Mouse (Mus musculus): Measurements from ENCODE around the gene Prodh2. TPM values are rescaled to one million over a fixed set of nuclear protein-coding genes. Genes with fewer than 3 reads are reported as not detected.

Gene Prodh2
- not detected in 2 replicates for polyA plus RNA-seq (2014; fragmentation: Nextera tagmentation; extraction: Ambion mirVana)

DNA sequence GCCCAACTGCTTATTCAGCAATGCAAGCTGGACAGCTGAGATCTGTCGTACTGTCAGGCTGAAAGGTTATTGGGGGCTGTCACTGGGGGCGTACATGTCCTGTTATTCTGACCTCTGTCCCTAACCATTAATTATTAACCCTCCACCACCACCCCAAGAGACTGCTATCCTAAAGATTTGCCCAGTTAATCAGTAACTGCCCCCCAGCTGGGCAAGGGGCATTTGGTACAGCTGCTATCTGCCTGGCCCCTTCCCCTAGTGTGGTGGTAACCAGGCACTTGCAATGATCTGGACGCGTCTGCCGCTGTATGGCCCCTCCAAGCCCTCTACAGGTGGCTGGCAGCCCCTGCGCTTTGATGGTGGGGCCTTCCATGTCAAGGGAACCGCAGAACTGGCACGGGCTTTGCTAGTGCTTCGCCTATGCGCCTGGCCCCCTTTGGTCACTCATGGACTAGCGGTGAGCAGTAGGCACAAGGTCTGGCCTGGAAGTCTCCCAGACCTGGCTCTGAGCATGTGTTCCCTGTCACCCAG lies at the start of gene Prodh2:
Gene Prodh2, plus strand, starts transcription at position 222 of the 531 bp plus-strand sequence.
- 62% methylated on average over 11 of the region's 11 CpGs for WGBS
- ATAC-seq (replicated peaks; ENCODE audit: insufficient number of reproducible peaks, low FRiP score, low TSS enrichment, low read depth): no peak
- H3K4me2 ChIP-seq (ENCODE audit: low read depth, low read length): no peak within 1 kb of the TSS

DNA sequence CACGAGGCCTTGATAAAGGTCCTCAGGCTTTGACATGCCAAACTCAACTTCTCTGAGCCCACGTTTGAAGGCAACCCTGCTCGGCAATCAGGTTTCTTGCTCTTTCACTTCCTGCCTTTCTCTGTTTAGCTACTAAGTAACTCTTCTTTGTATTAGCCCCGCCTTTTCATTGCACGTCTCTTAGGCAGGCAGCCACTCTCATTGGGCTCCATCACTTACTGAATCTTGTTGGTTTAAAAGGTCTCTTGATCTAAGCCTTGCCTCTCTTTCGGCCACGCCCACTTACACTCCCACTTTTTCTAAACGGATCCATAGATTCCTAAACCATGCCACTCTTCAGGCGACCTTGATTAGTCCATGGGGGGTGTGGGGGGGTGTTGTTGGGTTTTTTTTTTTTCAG lies 49.7 kb upstream of the Prodh2 start:
- H3K4me1 ChIP-seq (ENCODE audit: control insufficient read depth, insufficient read depth, low read length): peaks cover 4% of the 10 kb centered on the region
- DNase-seq (ENCODE audit: low spot score) (no peak), ATAC-seq (replicated peaks; ENCODE audit: insufficient number of reproducible peaks, low FRiP score, low TSS enrichment, low read depth) (no peak)
- H3K27me3 ChIP-seq (ENCODE audit: control insufficient read depth, insufficient read depth, low read length): peaks cover 17% of the 10 kb centered on the region; the same call in 1 of the 2 replicates
- 24% methylated on average over 9 of the region's 9 CpGs for WGBS
- H3K4me2 ChIP-seq (ENCODE audit: low read depth, low read length): peak overlapping the region; percentile 82
- H3K27ac ChIP-seq (replicated peaks; ENCODE audit: low read depth, low read length): no peak overlapping the region
- no peaks in the 10 kb centered on the region; the same call in 1 of the 2 replicates for H3K36me3 ChIP-seq (replicated peaks; ENCODE audit: control insufficient read depth, insufficient read depth, low read depth, low read length)
- no peaks in the 10 kb centered on the region for H3K9me3 ChIP-seq (replicated peaks; ENCODE audit: control insufficient read depth, low read length)
- no peak overlapping the region for H3K4me3 ChIP-seq (ENCODE audit: low read depth, low read length)
- no peak overlapping the region for H3K9ac ChIP-seq (replicated peaks; ENCODE audit: low read length)

More for the DNA sequence above, at the start of gene Prodh2:
- H3K36me3 ChIP-seq (replicated peaks; ENCODE audit: control insufficient read depth, insufficient read depth, low read depth, low read length): no peaks in the 10 kb centered on the region
- no peaks in the 10 kb centered on the region for H3K27me3 ChIP-seq (ENCODE audit: control insufficient read depth, insufficient read depth, low read length)
- H3K4me3 ChIP-seq (ENCODE audit: low read depth, low read length): no peak within 1 kb of the TSS
- no peaks in the 10 kb centered on the region for H3K4me1 ChIP-seq (ENCODE audit: control insufficient read depth, insufficient read depth, low read length)
- H3K27ac ChIP-seq (replicated peaks; ENCODE audit: low read depth, low read length): no peak within 1 kb of the TSS
- H3K9ac ChIP-seq (replicated peaks; ENCODE audit: low read length): no peak within 1 kb of the TSS
- no peaks in the 10 kb centered on the region for H3K9me3 ChIP-seq (replicated peaks; ENCODE audit: control insufficient read depth, low read length)
- DNase-seq (ENCODE audit: low spot score): no peak

DNA sequence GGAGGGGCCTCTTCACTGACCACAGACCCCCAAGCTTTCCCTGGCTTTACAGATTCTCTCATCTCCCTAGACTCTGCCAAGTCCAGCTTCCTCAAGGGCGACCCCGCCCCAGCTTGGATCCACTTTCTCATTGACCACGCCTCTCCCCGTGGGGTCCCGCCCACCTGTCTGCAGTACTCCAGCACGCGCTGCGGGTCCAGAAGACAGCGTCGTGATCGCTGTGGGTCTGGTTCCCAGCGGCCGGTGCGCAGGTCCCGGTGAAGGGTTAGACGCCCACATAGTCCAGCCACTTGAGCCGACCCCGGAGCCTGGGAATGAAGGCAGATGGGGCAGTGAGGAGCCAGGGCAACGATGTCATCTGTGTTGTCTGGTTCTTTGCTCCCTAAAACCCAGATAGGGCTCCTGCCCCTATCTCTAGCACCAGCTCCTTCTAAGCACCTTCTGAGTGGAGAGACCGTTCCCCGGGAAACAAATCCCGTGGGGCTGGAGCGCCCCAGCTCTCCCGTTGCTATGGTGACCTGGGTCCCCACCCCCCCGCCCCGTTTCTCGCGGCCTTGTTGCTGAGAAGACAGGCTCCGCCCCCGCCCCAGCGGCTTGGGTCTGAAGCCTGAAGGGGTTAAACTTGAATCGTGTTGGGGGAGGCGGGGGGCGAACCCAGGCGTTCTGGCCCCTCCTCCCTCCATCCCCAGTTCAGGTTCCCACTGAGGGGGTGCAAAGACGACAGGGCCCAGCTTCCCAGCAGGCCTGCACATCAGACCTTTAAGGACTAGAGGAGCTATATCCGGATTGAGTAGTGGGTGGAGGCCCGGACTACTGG lies 49.1 kb upstream of the Prodh2 start:
- WGBS: under 1% methylated on average over 38 of the region's 38 CpGs
- ATAC-seq (replicated peaks; ENCODE audit: insufficient number of reproducible peaks, low FRiP score, low TSS enrichment, low read depth): peak; percentile 53
- peaks cover 17% of the 10 kb centered on the region; the same call in 1 of the 2 replicates for H3K27me3 ChIP-seq (ENCODE audit: control insufficient read depth, insufficient read depth, low read length)

GRCm38 (mm10) chr7:30444971-30445751 lies 48.3 kb upstream of the Prodh2 start, which contains the start of gene Aplp1:
TSS of gene Aplp1 (minus strand) at chr7:30445535.
- H3K9me3 ChIP-seq (replicated peaks; ENCODE audit: control insufficient read depth, low read length): no peaks in the 10 kb centered on the region

More for the DNA sequence above, 49.1 kb upstream of the Prodh2 start:
- H3K9ac ChIP-seq (replicated peaks; ENCODE audit: low read length): peak overlapping the region; percentile 69
- peaks cover 4% of the 10 kb centered on the region for H3K4me1 ChIP-seq (ENCODE audit: control insufficient read depth, insufficient read depth, low read length)
- H3K36me3 ChIP-seq (replicated peaks; ENCODE audit: control insufficient read depth, insufficient read depth, low read depth, low read length): no peaks in the 10 kb centered on the region; the same call in 1 of the 2 replicates
- peak overlapping the region; percentile 41; the same call in 1 of the 2 replicates for H3K27ac ChIP-seq (replicated peaks; ENCODE audit: low read depth, low read length)
- peak; percentile 59 for DNase-seq (ENCODE audit: low spot score)
- H3K4me2 ChIP-seq (ENCODE audit: low read depth, low read length): peak overlapping the region; percentile 82
- peak overlapping the region; percentile 67 for H3K4me3 ChIP-seq (ENCODE audit: low read depth, low read length)
- H3K9me3 ChIP-seq (replicated peaks; ENCODE audit: control insufficient read depth, low read length): no peaks in the 10 kb centered on the region

DNA sequence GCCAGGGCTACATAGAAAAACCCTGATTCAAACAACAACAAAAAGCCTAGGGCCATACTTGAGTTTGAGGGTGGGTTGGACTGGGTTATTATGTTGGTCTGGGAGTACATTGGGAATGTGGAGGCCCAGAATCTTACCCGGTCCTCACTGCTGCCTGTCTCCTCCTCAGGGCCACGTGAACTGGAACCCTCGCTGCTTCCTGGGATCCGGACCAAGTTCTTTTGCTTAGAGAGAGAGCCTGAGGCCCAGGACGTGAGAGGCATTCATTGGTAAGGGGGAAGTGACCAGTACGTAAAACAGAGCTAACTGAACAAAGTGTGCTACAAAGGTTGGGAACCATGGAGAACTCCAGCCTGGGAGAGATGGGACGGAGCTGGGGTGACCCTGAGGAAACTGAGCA lies 43.2 kb upstream of the Prodh2 start:
- Histone ChIP-seq H3K27ac (replicated peaks; ENCODE audit: low read depth, low read length) (no peak overlapping the region), H3K4me3 (ENCODE audit: low read depth, low read length) (no peak overlapping the region), H3K9ac (replicated peaks; ENCODE audit: low read length) (no peak overlapping the region), H3K4me1 (ENCODE audit: control insufficient read depth, insufficient read depth, low read length) (no peaks in the 10 kb centered on the region), H3K36me3 (replicated peaks; ENCODE audit: control insufficient read depth, insufficient read depth, low read depth, low read length) (no peaks in the 10 kb centered on the region), H3K4me2 (ENCODE audit: low read depth, low read length) (no peak overlapping the region), H3K27me3 (ENCODE audit: control insufficient read depth, insufficient read depth, low read length) (peaks cover 32% of the 10 kb centered on the region), H3K9me3 (replicated peaks; ENCODE audit: control insufficient read depth, low read length) (no peaks in the 10 kb centered on the region)
- no peak for ATAC-seq (replicated peaks; ENCODE audit: insufficient number of reproducible peaks, low FRiP score, low TSS enrichment, low read depth)
- DNase-seq (ENCODE audit: low spot score): no peak
- 70% methylated on average over 7 of the region's 7 CpGs for WGBS

More at GRCm38 (mm10) chr7:30444971-30445751, 48.3 kb upstream of the Prodh2 start, which contains the start of gene Aplp1:
- Histone ChIP-seq H3K27me3 (ENCODE audit: control insufficient read depth, insufficient read depth, low read length) (peaks cover 17% of the 10 kb centered on the region; the same call in 1 of the 2 replicates), H3K4me3 (ENCODE audit: low read depth, low read length) (peak within 1 kb of the TSS; percentile 67), H3K36me3 (replicated peaks; ENCODE audit: control insufficient read depth, insufficient read depth, low read depth, low read length) (no peaks in the 10 kb centered on the region; the same call in 1 of the 2 replicates), H3K4me2 (ENCODE audit: low read depth, low read length) (peak within 1 kb of the TSS; percentile 82), H3K27ac (replicated peaks; ENCODE audit: low read depth, low read length) (peak within 1 kb of the TSS; percentile 41), H3K4me1 (ENCODE audit: control insufficient read depth, insufficient read depth, low read length) (peaks cover 4% of the 10 kb centered on the region), H3K9ac (replicated peaks; ENCODE audit: low read length) (peak within 1 kb of the TSS; percentile 69)
- DNase-seq (ENCODE audit: low spot score): peak; percentile 75
- WGBS: 0% methylated on average over 60 of the region's 72 CpGs
- peak; percentile 54 for ATAC-seq (replicated peaks; ENCODE audit: insufficient number of reproducible peaks, low FRiP score, low TSS enrichment, low read depth)

- ATAC-seq (replicated peaks; ENCODE audit: insufficient number of reproducible peaks, low FRiP score, low TSS enrichment, low read depth) (no peak), DNase-seq (ENCODE audit: low spot score) (no peak)
- Histone ChIP-seq H3K36me3 (replicated peaks; ENCODE audit: control insufficient read depth, insufficient read depth, low read depth, low read length) (no peaks in the 10 kb centered on the region), H3K4me3 (ENCODE audit: low read depth, low read length) (no peak overlapping the region), H3K9ac (replicated peaks; ENCODE audit: low read length) (no peak overlapping the region), H3K9me3 (replicated peaks; ENCODE audit: control insufficient read depth, low read length) (no peaks in the 10 kb centered on the region), H3K4me1 (ENCODE audit: control insufficient read depth, insufficient read depth, low read length) (no peaks in the 10 kb centered on the region; the same call in 1 of the 2 replicates), H3K4me2 (ENCODE audit: low read depth, low read length) (no peak overlapping the region), H3K27ac (replicated peaks; ENCODE audit: low read depth, low read length) (no peak overlapping the region), H3K27me3 (ENCODE audit: control insufficient read depth, insufficient read depth, low read length) (peaks cover 59% of the 10 kb centered on the region)
- 12% methylated on average over 25 of the region's 25 CpGs for WGBS
Observed at GRCm38 (mm10) chr7:30453327-30453726, 40.1 kb upstream of the Prodh2 start.

DNA sequence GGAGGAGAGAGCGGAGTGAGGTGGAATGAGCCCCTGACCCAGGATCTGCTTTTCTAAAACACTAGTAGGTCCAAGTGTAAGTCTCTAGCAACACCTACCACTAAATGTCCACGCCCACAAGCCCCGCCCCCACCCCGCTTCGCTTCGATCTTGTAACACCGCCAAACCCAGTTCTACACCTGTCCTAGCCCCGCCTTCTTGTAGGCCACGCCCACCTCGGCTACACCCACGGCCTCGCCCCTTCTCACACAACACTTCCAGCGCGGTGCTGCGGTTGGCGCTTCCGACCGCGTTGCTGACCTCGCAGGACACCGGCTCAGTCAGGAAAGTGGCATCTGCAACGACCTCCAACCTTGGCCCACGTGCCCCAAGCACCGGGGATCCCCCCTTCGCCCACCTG lies 39.7 kb upstream of the Prodh2 start:
- no peak for DNase-seq (ENCODE audit: low spot score)
- Histone ChIP-seq H3K4me2 (ENCODE audit: low read depth, low read length) (no peak overlapping the region), H3K36me3 (replicated peaks; ENCODE audit: control insufficient read depth, insufficient read depth, low read depth, low read length) (no peaks in the 10 kb centered on the region), H3K27ac (replicated peaks; ENCODE audit: low read depth, low read length) (no peak overlapping the region), H3K4me1 (ENCODE audit: control insufficient read depth, insufficient read depth, low read length) (no peaks in the 10 kb centered on the region; the same call in 1 of the 2 replicates), H3K9ac (replicated peaks; ENCODE audit: low read length) (no peak overlapping the region), H3K4me3 (ENCODE audit: low read depth, low read length) (no peak overlapping the region; the same call in 1 of the 2 replicates), H3K9me3 (replicated peaks; ENCODE audit: control insufficient read depth, low read length) (no peaks in the 10 kb centered on the region), H3K27me3 (ENCODE audit: control insufficient read depth, insufficient read depth, low read length) (peaks cover 61% of the 10 kb centered on the region)
- no peak for ATAC-seq (replicated peaks; ENCODE audit: insufficient number of reproducible peaks, low FRiP score, low TSS enrichment, low read depth)
- WGBS: under 1% methylated on average over 25 of the region's 25 CpGs

All from embryonic facial prominence, embryonic 11.5 days (tissue).